Mouse (Mus musculus) hindbrain, embryonic 11.5 days (tissue): Measurements from ENCODE around the gene Akp3. TPM values are rescaled to one million over a fixed set of nuclear protein-coding genes. Genes with fewer than 3 reads are reported as not detected.

Experiments used
- polyA plus RNA-seq: library from polyadenylated mRNA; unstranded; fragments of >200 nt; fragmentation: Nextera tagmentation; extraction: Ambion mirVana; gene quantifications from 2 replicates; pipeline ENCODE4 v1.2.1, GENCODE M21; 2014

The Akp3 gene
- polyA plus RNA-seq, 1 experiment from 2014 or later = not detected

Other genes with a start within 250 kb of the Akp3 start
- gene Alppl2, start 35.0 kb upstream of the Akp3 start, polyA plus RNA-seq = not detected in 2 replicates
- gene Alpi, start 23.4 kb upstream of the Akp3 start, polyA plus RNA-seq = not detected in 2 replicates
- 10.0 and 14.7 TPM in 2 replicates for gene Ecel1, start 31.5 kb downstream of the Akp3 start, polyA plus RNA-seq
- 1.9 and 3.3 TPM in 2 replicates for gene Prss56, start 58.3 kb downstream of the Akp3 start, polyA plus RNA-seq
- 0.47 TPM in 1 of 2 replicates, not detected in the other for gene Chrnd, start 65.6 kb downstream of the Akp3 start, polyA plus RNA-seq
- gene Chrng, start 79.7 kb downstream of the Akp3 start, polyA plus RNA-seq = 0.73 and 1.0 TPM in 2 replicates
- 132 and 134 TPM in 2 replicates for gene Eif4e2, start 88.9 kb downstream of the Akp3 start, polyA plus RNA-seq
- 0.14 and 0.52 TPM in 2 replicates for gene Efhd1, start 139.4 kb downstream of the Akp3 start, polyA plus RNA-seq
- gene Gigyf2, start 202.0 kb downstream of the Akp3 start, polyA plus RNA-seq = 53.5 and 68.2 TPM in 2 replicates